ENCODE assay signal across 10 mouse cellular contexts in genomic region chr7:143390277-143390948, GRCm38 (mm10).
DNase-seq lines count a peak whose midpoint lies in the region; ATAC-seq and TF ChIP-seq lines count a peak whose summit lies in the region.
"Had no signal": no experiment of that assay in that cellular context is flagged by ENCODE, and none has a peak within 500 bp of the region (broad histone marks: within the 10 kb centered on the region; RNA-seq: fewer than 3 reads in every experiment).

No protein-coding gene starts in this region.

- H3K27me3 ChIP-seq in intestine, embryonic 14.5 days (replicated peaks; ENCODE audit: control insufficient read depth, insufficient read depth, low read length): no peaks in the 10 kb centered on the region
- H3K27me3 ChIP-seq in intestine, postnatal 0 days (replicated peaks; ENCODE audit: control insufficient read depth, insufficient read depth, low read length): no peaks in the 10 kb centered on the region

- H3K4me3 ChIP-seq in intestine, embryonic 14.5 days (ENCODE audit: low read depth, low read length): no peak overlapping the region
- H3K4me3 ChIP-seq in intestine, postnatal 0 days (ENCODE audit: low read depth, low read length): no peak overlapping the region

- no peak for TF ChIP-seq CTCF in intestine, postnatal 0 days (IDR thresholded peaks at IDR 0.05; ENCODE audit: low read depth)

- DNase-seq in intestine, embryonic 14.5 days (ENCODE audit: low spot score): no peak
- DNase-seq in cerebellum, postnatal 10 days: peak; percentile 98
- peak; percentile 50 to 64 for DNase-seq in heart, postnatal 10 days
- peak; percentile 56 to 75 for DNase-seq in lung, postnatal 4 days
- DNase-seq in thymus, postnatal 14 days: no peak
- no peak for DNase-seq in right cerebral cortex, adult 18-20 months
- DNase-seq: right cerebral cortex, postnatal 4 days; thymus, postnatal 4 days had no signal

- peaks cover 32% of the 10 kb centered on the region for H3K4me1 ChIP-seq in intestine, embryonic 14.5 days (replicated peaks; ENCODE audit: control insufficient read depth, insufficient read depth, low read length)
- H3K4me1 ChIP-seq in intestine, postnatal 0 days (replicated peaks; ENCODE audit: control insufficient read depth, insufficient read depth, low read length): 0 out of 2 replicates have a peak, but pooled peaks cover 4% of the 10 kb centered on the region

- WGBS in intestine, embryonic 14.5 days: 77% methylated on average over 12 of the region's 12 CpGs
- 80% methylated on average over 12 of the region's 12 CpGs for WGBS in intestine, postnatal 0 days

- H3K36me3 ChIP-seq in intestine, embryonic 14.5 days (ENCODE audit: control insufficient read depth, insufficient read depth, low read length): no peaks in the 10 kb centered on the region
- no peaks in the 10 kb centered on the region for H3K36me3 ChIP-seq in intestine, postnatal 0 days (ENCODE audit: control insufficient read depth, insufficient read depth)

- no peak overlapping the region for H3K4me2 ChIP-seq in intestine, embryonic 14.5 days (ENCODE audit: low read length)
- H3K4me2 ChIP-seq in intestine, postnatal 0 days (replicated peaks; ENCODE audit: low read depth): no peak overlapping the region
- H3K4me2 ChIP-seq: liver, embryonic 11.5 days had no signal

- no peak overlapping the region for H3K9ac ChIP-seq in intestine, embryonic 14.5 days (ENCODE audit: low read length)
- no peak overlapping the region for H3K9ac ChIP-seq in intestine, postnatal 0 days (ENCODE audit: low read depth, low read length)

- peak overlapping the region; percentile 88 for H3K27ac ChIP-seq in intestine, embryonic 14.5 days (ENCODE audit: low read depth)
- H3K27ac ChIP-seq in intestine, postnatal 0 days (ENCODE audit: low read depth, low read length): no peak overlapping the region

- H3K9me3 ChIP-seq in intestine, embryonic 14.5 days (ENCODE audit: control insufficient read depth, low read length): no peaks in the 10 kb centered on the region
- H3K9me3 ChIP-seq in intestine, postnatal 0 days (ENCODE audit: control insufficient read depth): no peaks in the 10 kb centered on the region

- intact Hi-C loops in heart, postnatal 10 days (cut with DNase I): no loop called here

- no peak for ATAC-seq in intestine, embryonic 14.5 days (replicated peaks; ENCODE audit: low FRiP score, low TSS enrichment, low read depth)
- no peak for ATAC-seq in intestine, postnatal 0 days

Comparison
In these comparisons a context has a peak if more than half of its experiments do, and no peak if none do; other contexts are left out.
1. DNase-seq: peak in cerebellum, postnatal 10 days (2 of 2), heart, postnatal 10 days (2 of 2) and lung, postnatal 4 days (2 of 2); none in intestine, embryonic 14.5 days (single experiment), thymus, postnatal 14 days (single experiment) and right cerebral cortex, adult 18-20 months (single experiment).